Mouse (Mus musculus): ENCODE measurements at regions not wholly inside any gene's neighbourhood (a gene's known extent, or its start where the extent isn't known, plus 50 kb on each side); places are given as distances from the start of the nearest gene placed in this dataset.

DNA sequence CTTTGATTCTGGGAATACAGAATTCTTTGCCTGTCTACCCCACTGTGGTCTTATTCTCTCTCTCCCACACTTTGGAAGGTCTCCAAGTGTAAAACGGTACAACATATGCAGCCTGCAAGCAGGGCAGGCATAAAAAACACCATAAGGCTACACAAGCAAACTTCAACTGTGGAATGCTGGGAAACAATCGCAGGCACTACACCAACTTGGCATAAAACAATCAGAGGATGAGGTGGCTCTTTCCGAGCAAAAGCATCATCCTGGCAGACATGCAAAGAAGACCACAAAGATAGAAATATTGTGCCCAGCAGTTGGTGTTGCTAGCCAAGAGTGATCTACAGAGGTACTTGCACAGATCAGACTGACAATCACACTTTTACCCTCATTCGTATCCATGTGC, 88.0 kb upstream of the Galnt5 start:
- no peak for DNase-seq (ENCODE audit: low read depth, low spot score)

- DNase-seq (ENCODE audit: low read depth, low spot score): no peak
These were observed 81.2 kb upstream of the Galnt5 start for GRCm38 (mm10) chr2:57916375-57917023.

DNA sequence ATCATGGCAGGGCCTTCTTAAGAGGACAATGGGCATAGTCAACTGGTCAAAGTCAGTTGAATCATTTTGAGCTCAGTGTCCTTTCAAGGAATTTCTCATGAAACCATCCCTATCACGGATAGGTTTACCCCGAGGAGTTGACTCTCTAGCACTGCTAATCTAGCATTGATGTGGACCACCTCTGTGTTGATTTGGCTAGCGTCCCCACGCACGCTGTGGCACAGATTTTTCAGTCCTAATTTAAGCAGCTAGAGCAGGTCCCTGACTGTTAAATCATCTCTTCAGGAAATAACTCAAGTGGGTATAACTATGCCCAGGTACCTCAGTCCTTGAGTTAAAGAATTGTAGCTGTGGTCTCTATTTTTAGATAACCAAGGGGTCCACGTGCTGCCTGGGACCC, 80.0 kb upstream of the Galnt5 start:
- no peak for DNase-seq (ENCODE audit: low read depth, low spot score)

DNA sequence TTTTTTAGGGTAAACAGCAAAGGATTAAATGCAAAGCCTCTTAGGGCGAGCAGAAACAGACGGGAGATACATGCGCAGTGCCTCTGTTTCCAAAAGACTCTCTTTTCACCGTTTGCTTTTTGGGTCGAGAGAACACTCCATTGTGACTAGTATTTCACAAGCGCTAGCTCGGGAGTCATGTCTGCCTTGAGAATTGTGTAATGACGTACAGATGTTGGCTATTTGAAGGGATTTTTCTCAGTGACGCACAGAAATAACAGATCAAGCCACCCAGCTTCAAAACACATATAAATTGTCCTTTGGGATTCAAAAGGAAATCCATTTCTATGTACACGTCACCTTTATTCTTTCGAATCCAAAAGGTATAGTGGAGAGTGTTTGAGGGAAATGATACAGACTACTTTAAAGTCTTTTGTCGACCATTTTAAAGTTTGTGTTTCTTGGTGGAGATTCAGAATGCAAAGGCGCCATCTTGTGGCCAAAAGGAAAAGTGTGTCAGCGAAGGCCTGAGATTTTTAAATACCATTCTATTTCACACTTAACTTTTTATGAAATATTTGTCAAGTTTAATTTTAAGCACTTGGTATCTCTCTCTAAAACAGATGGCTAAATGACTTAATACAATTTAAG, 78.5 kb upstream of the Galnt5 start:
- peak; percentile 79 for DNase-seq (ENCODE audit: low read depth, low spot score)

DNA sequence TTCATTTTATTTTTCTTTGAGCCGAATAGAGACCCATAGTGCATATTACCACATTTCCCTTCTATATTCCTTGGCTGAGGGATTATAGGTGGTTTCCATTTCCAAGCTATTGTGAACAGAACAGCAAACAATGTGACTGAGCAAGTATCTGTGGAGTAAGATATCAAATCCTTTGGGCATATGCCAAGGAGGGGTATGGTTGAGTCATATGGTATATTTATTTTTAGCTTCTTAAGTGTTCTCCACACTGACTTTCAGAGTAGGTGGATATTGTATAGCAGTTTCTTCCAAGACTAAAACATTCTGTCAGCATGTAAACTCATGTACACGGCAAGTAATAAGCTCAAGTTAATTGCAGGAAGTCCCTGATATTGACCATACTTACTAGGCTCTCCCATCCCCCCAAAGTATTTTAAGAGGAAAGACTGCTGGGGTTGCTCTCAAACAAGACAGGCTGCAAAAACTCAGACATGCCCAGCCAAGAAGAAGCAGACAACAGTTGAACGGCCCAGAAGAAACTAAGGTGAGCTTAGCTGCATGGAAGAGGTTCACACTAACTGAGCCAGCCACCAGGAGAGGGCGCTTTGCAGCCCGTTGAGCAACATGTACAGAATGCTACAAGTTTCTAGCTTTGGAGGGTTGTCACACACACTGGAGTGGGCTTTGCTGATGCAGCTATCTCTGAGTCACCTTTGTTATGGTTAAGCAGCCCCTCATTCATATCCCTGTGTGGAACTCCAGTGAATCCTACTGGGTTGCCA, 63.4 kb upstream of the Galnt5 start:
- no peak for DNase-seq (ENCODE audit: low read depth, low spot score)
